Mouse (Mus musculus): ENCODE data around the gene Vrtn. TPM values are rescaled to one million over a fixed set of nuclear protein-coding genes. Genes with fewer than 3 reads are reported as not detected.
A peak's percentile ranks its signal among the peaks of the same experiment; 100 is the strongest.

The Vrtn gene
- polyA plus RNA-seq, 1 experiment: not detected

GRCm38 (mm10) chr12:84620975-84621374 lies 19.8 kb upstream of the Vrtn start:
- DNase-seq: no peak
- TF ChIP-seq CTCF (IDR thresholded peaks at IDR 0.05; ENCODE audit: insufficient read depth, low read length) (no peak), POLR2A (IDR thresholded peaks at IDR 0.05; ENCODE audit: borderline replicate concordance, extremely low read depth, low read depth, low read length) (no peak)
- Histone ChIP-seq H3K4me3 (replicated peaks; ENCODE audit: extremely low read depth, low read depth, low read length) (no peak overlapping the region), H3K4me1 (ENCODE audit: control insufficient read depth, insufficient read depth, low read length) (no peaks in the 10 kb centered on the region)

GRCm38 (mm10) chr12:84624601-84625000 lies 16.2 kb upstream of the Vrtn start:
- TF ChIP-seq CTCF (IDR thresholded peaks at IDR 0.05; ENCODE audit: insufficient read depth, low read length) (no peak), POLR2A (IDR thresholded peaks at IDR 0.05; ENCODE audit: borderline replicate concordance, extremely low read depth, low read depth, low read length) (no peak)
- WGBS: 31% methylated on average over 8 of the region's 8 CpGs
- Histone ChIP-seq H3K4me1 (ENCODE audit: control insufficient read depth, insufficient read depth, low read length) (no peaks in the 10 kb centered on the region), H3K4me3 (replicated peaks; ENCODE audit: extremely low read depth, low read depth, low read length) (no peak overlapping the region)
- DNase-seq: no peak

GRCm38 (mm10) chr12:84625116-84625515 lies 15.7 kb upstream of the Vrtn start:
- DNase-seq: no peak
- TF ChIP-seq CTCF (IDR thresholded peaks at IDR 0.05; ENCODE audit: insufficient read depth, low read length): no peak
- no peak for TF ChIP-seq POLR2A (IDR thresholded peaks at IDR 0.05; ENCODE audit: borderline replicate concordance, extremely low read depth, low read depth, low read length)
- Histone ChIP-seq H3K4me1 (ENCODE audit: control insufficient read depth, insufficient read depth, low read length) (no peaks in the 10 kb centered on the region), H3K4me3 (replicated peaks; ENCODE audit: extremely low read depth, low read depth, low read length) (no peak overlapping the region)
- WGBS: 8% methylated on average over 9 of the region's 9 CpGs

GRCm38 (mm10) chr12:84631867-84632266 lies 9.0 kb upstream of the Vrtn start:
- H3K4me3 ChIP-seq (replicated peaks; ENCODE audit: extremely low read depth, low read depth, low read length): no peak overlapping the region
- 66% methylated on average over 3 of the region's 3 CpGs for WGBS
- TF ChIP-seq CTCF (IDR thresholded peaks at IDR 0.05; ENCODE audit: insufficient read depth, low read length): no peak
- no peak for TF ChIP-seq POLR2A (IDR thresholded peaks at IDR 0.05; ENCODE audit: borderline replicate concordance, extremely low read depth, low read depth, low read length)
- no peak for DNase-seq
- H3K4me1 ChIP-seq (ENCODE audit: control insufficient read depth, insufficient read depth, low read length): no peaks in the 10 kb centered on the region

GRCm38 (mm10) chr12:84640253-84640652 lies 566 bp upstream of the Vrtn start:
- WGBS: 22% methylated on average over 6 of the region's 6 CpGs
- Histone ChIP-seq H3K4me3 (replicated peaks; ENCODE audit: extremely low read depth, low read depth, low read length) (no peak overlapping the region), H3K4me1 (ENCODE audit: control insufficient read depth, insufficient read depth, low read length) (no peaks in the 10 kb centered on the region)
- no peak for DNase-seq
- TF ChIP-seq CTCF (IDR thresholded peaks at IDR 0.05; ENCODE audit: insufficient read depth, low read length): no peak
- no peak for TF ChIP-seq POLR2A (IDR thresholded peaks at IDR 0.05; ENCODE audit: borderline replicate concordance, extremely low read depth, low read depth, low read length)

- WGBS: 76% methylated on average over 13 of the region's 13 CpGs
- no peak for DNase-seq
- H3K4me3 ChIP-seq (replicated peaks; ENCODE audit: extremely low read depth, low read depth, low read length): no peak overlapping the region
- H3K4me1 ChIP-seq (ENCODE audit: control insufficient read depth, insufficient read depth, low read length): no peaks in the 10 kb centered on the region
- TF ChIP-seq POLR2A (IDR thresholded peaks at IDR 0.05; ENCODE audit: borderline replicate concordance, extremely low read depth, low read depth, low read length) (no peak), CTCF (IDR thresholded peaks at IDR 0.05; ENCODE audit: insufficient read depth, low read length) (no peak)
Observed at GRCm38 (mm10) chr12:84650234-84650633, 9.4 kb downstream of the Vrtn start.

GRCm38 (mm10) chr12:84653912-84654311 lies 13.1 kb downstream of the Vrtn start:
- Histone ChIP-seq H3K4me3 (replicated peaks; ENCODE audit: extremely low read depth, low read depth, low read length) (no peak overlapping the region), H3K4me1 (ENCODE audit: control insufficient read depth, insufficient read depth, low read length) (no peaks in the 10 kb centered on the region)
- peak; percentile 63 for DNase-seq
- TF ChIP-seq CTCF (IDR thresholded peaks at IDR 0.05; ENCODE audit: insufficient read depth, low read length) (peak; percentile 90), POLR2A (IDR thresholded peaks at IDR 0.05; ENCODE audit: borderline replicate concordance, extremely low read depth, low read depth, low read length) (no peak)
- 9% methylated on average over 3 of the region's 3 CpGs for WGBS

GRCm38 (mm10) chr12:84670555-84670954 lies 29.7 kb downstream of the Vrtn start:
- Histone ChIP-seq H3K4me1 (ENCODE audit: control insufficient read depth, insufficient read depth, low read length) (no peaks in the 10 kb centered on the region), H3K4me3 (replicated peaks; ENCODE audit: extremely low read depth, low read depth, low read length) (no peak overlapping the region)
- WGBS: 85% methylated on average over 3 of the region's 3 CpGs
- 0 out of 2 replicates have a peak, but pooled peaks have one; percentile 1 for TF ChIP-seq CTCF (IDR thresholded peaks at IDR 0.05; ENCODE audit: insufficient read depth, low read length)
- no peak for TF ChIP-seq POLR2A (IDR thresholded peaks at IDR 0.05; ENCODE audit: borderline replicate concordance, extremely low read depth, low read depth, low read length)
- no peak for DNase-seq

- no peak for TF ChIP-seq CTCF (IDR thresholded peaks at IDR 0.05; ENCODE audit: insufficient read depth, low read length)
- TF ChIP-seq POLR2A (IDR thresholded peaks at IDR 0.05; ENCODE audit: borderline replicate concordance, extremely low read depth, low read depth, low read length): no peak
- Histone ChIP-seq H3K4me1 (ENCODE audit: control insufficient read depth, insufficient read depth, low read length) (no peaks in the 10 kb centered on the region), H3K4me3 (replicated peaks; ENCODE audit: extremely low read depth, low read depth, low read length) (no peak overlapping the region)
- no peak for DNase-seq
- 28% methylated on average over 10 of the region's 10 CpGs for WGBS
Observed at GRCm38 (mm10) chr12:84671646-84672045, 30.8 kb downstream of the Vrtn start.

- WGBS: 28% methylated on average over 14 of the region's 14 CpGs
- DNase-seq: no peak
- Histone ChIP-seq H3K4me3 (replicated peaks; ENCODE audit: extremely low read depth, low read depth, low read length) (peak overlapping the region; percentile 8), H3K4me1 (ENCODE audit: control insufficient read depth, insufficient read depth, low read length) (no peaks in the 10 kb centered on the region)
- no peak for TF ChIP-seq CTCF (IDR thresholded peaks at IDR 0.05; ENCODE audit: insufficient read depth, low read length)
- no peak for TF ChIP-seq POLR2A (IDR thresholded peaks at IDR 0.05; ENCODE audit: borderline replicate concordance, extremely low read depth, low read depth, low read length)
Observed at GRCm38 (mm10) chr12:84674666-84675526, 34.1 kb downstream of the Vrtn start.
